Mouse (Mus musculus): Measurements from ENCODE around the gene Mpv17l. TPM values are rescaled to one million over a fixed set of nuclear protein-coding genes. Genes with fewer than 3 reads are reported as not detected.
"Not testable (repeated sequence)": the region's sequence is repeated elsewhere in the genome, so short reads cannot be mapped to it uniquely, and the experiment has no call there.

The Mpv17l gene
- polyA plus RNA-seq, 1 experiment, result 12.6 TPM

GRCm38 (mm10) chr16:13940847-13941395 lies 38.0 kb downstream of the Mpv17l start:
- DNase-seq (ENCODE audit: low read depth), result no peak
- no peak for TF ChIP-seq POLR2A (IDR thresholded peaks at IDR 0.05; ENCODE audit: borderline replicate concordance, extremely low read depth, insufficient read depth, insufficient read length, poor library complexity, severe bottlenecking)
- TF ChIP-seq CTCF (IDR thresholded peaks at IDR 0.05; ENCODE audit: borderline replicate concordance, extremely low read depth, insufficient read depth, insufficient read length), result no peak

GRCm38 (mm10) chr16:13944178-13944577 lies 41.2 kb downstream of the Mpv17l start:
- TF ChIP-seq POLR2A (IDR thresholded peaks at IDR 0.05; ENCODE audit: borderline replicate concordance, extremely low read depth, insufficient read depth, insufficient read length, poor library complexity, severe bottlenecking) (no peak), CTCF (IDR thresholded peaks at IDR 0.05; ENCODE audit: borderline replicate concordance, extremely low read depth, insufficient read depth, insufficient read length) (no peak)
- DNase-seq (ENCODE audit: low read depth), result no peak

GRCm38 (mm10) chr16:13944752-13945151 lies 41.8 kb downstream of the Mpv17l start:
- TF ChIP-seq POLR2A (IDR thresholded peaks at IDR 0.05; ENCODE audit: borderline replicate concordance, extremely low read depth, insufficient read depth, insufficient read length, poor library complexity, severe bottlenecking) (no peak), CTCF (IDR thresholded peaks at IDR 0.05; ENCODE audit: borderline replicate concordance, extremely low read depth, insufficient read depth, insufficient read length) (no peak)
- no peak for DNase-seq (ENCODE audit: low read depth)

- no peak for DNase-seq (ENCODE audit: low read depth)
- TF ChIP-seq POLR2A (IDR thresholded peaks at IDR 0.05; ENCODE audit: borderline replicate concordance, extremely low read depth, insufficient read depth, insufficient read length, poor library complexity, severe bottlenecking) (no peak), CTCF (IDR thresholded peaks at IDR 0.05; ENCODE audit: borderline replicate concordance, extremely low read depth, insufficient read depth, insufficient read length) (no peak)
Measured at GRCm38 (mm10) chr16:13945153-13945552, 42.2 kb downstream of the Mpv17l start.

- DNase-seq (ENCODE audit: low read depth), result no peak
- TF ChIP-seq CTCF (IDR thresholded peaks at IDR 0.05; ENCODE audit: borderline replicate concordance, extremely low read depth, insufficient read depth, insufficient read length) (no peak), POLR2A (IDR thresholded peaks at IDR 0.05; ENCODE audit: borderline replicate concordance, extremely low read depth, insufficient read depth, insufficient read length, poor library complexity, severe bottlenecking) (no peak)
Measured at GRCm38 (mm10) chr16:13946306-13946705, 43.3 kb downstream of the Mpv17l start.

GRCm38 (mm10) chr16:13951245-13951644 lies 48.3 kb downstream of the Mpv17l start:
- no peak for DNase-seq (ENCODE audit: low read depth)
- TF ChIP-seq POLR2A (IDR thresholded peaks at IDR 0.05; ENCODE audit: borderline replicate concordance, extremely low read depth, insufficient read depth, insufficient read length, poor library complexity, severe bottlenecking) (no peak), CTCF (IDR thresholded peaks at IDR 0.05; ENCODE audit: borderline replicate concordance, extremely low read depth, insufficient read depth, insufficient read length) (no peak)

GRCm38 (mm10) chr16:13962053-13962452 lies 59.1 kb downstream of the Mpv17l start:
- DNase-seq (ENCODE audit: low read depth), result no peak
- TF ChIP-seq POLR2A (IDR thresholded peaks at IDR 0.05; ENCODE audit: borderline replicate concordance, extremely low read depth, insufficient read depth, insufficient read length, poor library complexity, severe bottlenecking) (no peak), CTCF (IDR thresholded peaks at IDR 0.05; ENCODE audit: borderline replicate concordance, extremely low read depth, insufficient read depth, insufficient read length) (no peak)

- no peak for DNase-seq (ENCODE audit: low read depth)
- TF ChIP-seq CTCF (IDR thresholded peaks at IDR 0.05; ENCODE audit: borderline replicate concordance, extremely low read depth, insufficient read depth, insufficient read length) (no peak), POLR2A (IDR thresholded peaks at IDR 0.05; ENCODE audit: borderline replicate concordance, extremely low read depth, insufficient read depth, insufficient read length, poor library complexity, severe bottlenecking) (no peak)
Measured at GRCm38 (mm10) chr16:13969096-13969495, 66.1 kb downstream of the Mpv17l start.

- no peak for DNase-seq (ENCODE audit: low read depth)
- no peak for TF ChIP-seq POLR2A (IDR thresholded peaks at IDR 0.05; ENCODE audit: borderline replicate concordance, extremely low read depth, insufficient read depth, insufficient read length, poor library complexity, severe bottlenecking)
- TF ChIP-seq CTCF (IDR thresholded peaks at IDR 0.05; ENCODE audit: borderline replicate concordance, extremely low read depth, insufficient read depth, insufficient read length), result no peak
Measured at GRCm38 (mm10) chr16:13972051-13972450, 69.1 kb downstream of the Mpv17l start.

GRCm38 (mm10) chr16:13976358-13976896 lies 73.5 kb downstream of the Mpv17l start:
- not testable (repeated sequence) for DNase-seq (ENCODE audit: low read depth)

- DNase-seq (ENCODE audit: low read depth), result not testable (repeated sequence)
Measured at GRCm38 (mm10) chr16:13977026-13977425, 74.1 kb downstream of the Mpv17l start.

GRCm38 (mm10) chr16:13981726-13982125 lies 78.8 kb downstream of the Mpv17l start:
- DNase-seq (ENCODE audit: low read depth), result not testable (repeated sequence)

- DNase-seq (ENCODE audit: low read depth), result no peak
- TF ChIP-seq POLR2A (IDR thresholded peaks at IDR 0.05; ENCODE audit: borderline replicate concordance, extremely low read depth, insufficient read depth, insufficient read length, poor library complexity, severe bottlenecking) (no peak), CTCF (IDR thresholded peaks at IDR 0.05; ENCODE audit: borderline replicate concordance, extremely low read depth, insufficient read depth, insufficient read length) (no peak)
Measured at GRCm38 (mm10) chr16:13983161-13983560, 80.2 kb downstream of the Mpv17l start.

Measured in brain, embryonic 14.5 days (tissue).